Mouse (Mus musculus) heart, postnatal 0 days (tissue): Measurements from ENCODE around the gene Sun1.

Experiments used
- CTCF ChIP-seq: IDR thresholded peaks from 2 replicates; pipeline ENCODE4 v1.5.1; 2016; ENCODE audit warnings: antibody characterized with exemption, control low read depth, low read depth
- EP300 ChIP-seq: IDR thresholded peaks from 2 replicates; pipeline ENCODE4 v1.6.1; 2016; ENCODE audit warnings: antibody characterized with exemption, low read depth

DNA sequence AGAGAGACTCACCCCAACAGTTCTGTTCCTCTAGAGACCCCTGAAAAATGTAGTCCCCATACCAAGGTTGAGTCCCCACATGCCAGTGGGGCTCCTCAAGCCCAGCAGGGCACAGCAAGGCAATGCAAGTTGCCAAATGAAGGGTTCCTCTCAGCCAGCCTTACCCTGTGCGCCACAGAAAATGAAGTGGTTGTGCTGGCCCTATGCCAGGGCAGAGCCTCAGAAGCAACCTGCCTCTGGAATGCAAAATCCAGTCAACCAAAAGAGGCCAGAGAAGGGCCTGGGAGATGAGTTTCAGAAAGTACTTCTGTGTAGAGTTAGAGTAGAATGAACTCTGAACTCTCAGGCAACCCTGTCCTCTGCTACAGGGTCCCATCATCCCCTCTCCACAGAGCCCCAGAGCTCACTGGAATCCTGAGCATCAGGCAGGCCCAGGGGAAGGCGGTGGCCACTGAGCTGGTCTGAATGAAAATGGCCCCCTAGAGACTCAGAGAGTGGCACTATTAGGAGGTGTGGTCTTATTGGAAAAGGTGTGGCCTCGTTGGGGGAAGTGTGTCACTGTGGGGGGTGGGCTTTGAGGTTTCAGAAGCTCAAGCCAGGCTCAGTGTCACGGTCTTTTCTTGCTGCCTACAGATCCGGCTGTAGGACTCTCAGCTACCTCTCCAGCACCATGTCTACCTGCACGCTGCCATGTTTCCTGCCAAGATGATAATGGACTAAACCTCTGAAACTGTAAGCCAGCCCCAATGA, 91.5 kb downstream of the Sun1 start:
- TF ChIP-seq CTCF (no peak), EP300 (no peak)
